Mouse (Mus musculus): Measurements from ENCODE around the gene OR5BS1P. TPM values are rescaled to one million over a fixed set of nuclear protein-coding genes. Genes with fewer than 3 reads are reported as not detected.
A peak's percentile ranks its signal among the peaks of the same experiment; 100 is the strongest.
"Not testable (repeated sequence)": the region's sequence is repeated elsewhere in the genome, so short reads cannot be mapped to it uniquely, and the experiment has no call there.

The OR5BS1P gene
- total RNA-seq, 2 experiments from 2014 or later: not detected

DNA sequence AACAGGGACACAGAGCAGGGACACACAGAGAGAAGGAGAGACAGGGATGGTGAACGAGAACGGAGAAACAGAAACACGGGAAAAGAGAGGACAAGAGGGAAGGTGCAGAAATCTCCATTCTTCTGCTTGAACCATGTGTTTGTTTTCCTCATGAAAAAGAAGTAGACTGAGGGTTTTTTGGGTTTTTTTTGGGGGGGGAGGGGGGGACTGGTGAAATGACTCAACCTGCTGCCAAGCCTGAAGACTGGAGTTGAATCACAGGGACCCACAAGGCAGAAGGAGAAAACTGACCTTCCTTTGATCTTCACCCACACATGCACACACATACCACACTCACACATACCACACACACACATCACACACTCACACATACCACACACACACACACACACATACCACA lies 33.6 kb downstream of the OR5BS1P start:
- no peak for ATAC-seq (replicated peaks; ENCODE audit: low FRiP score, poor library complexity, severe bottlenecking)

DNA sequence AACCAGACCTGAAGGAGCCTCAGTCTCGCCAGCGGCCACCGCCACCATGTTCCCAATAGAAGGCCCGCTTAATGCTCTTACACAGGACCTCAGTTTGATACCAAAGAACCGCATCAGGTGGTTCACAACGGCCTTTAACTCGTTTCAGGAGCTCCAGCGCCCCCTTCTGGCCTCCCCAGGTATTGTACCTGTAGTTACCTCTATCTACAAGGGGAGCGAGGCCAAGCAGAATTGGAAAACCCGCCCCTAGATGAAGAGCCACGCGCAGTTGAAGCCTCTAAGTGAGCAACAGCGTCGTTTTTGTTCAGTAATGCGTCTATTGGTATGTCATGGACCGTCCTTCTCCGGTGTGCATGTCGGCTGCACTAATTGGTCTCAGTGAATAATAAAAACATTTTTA lies 34.8 kb downstream of the OR5BS1P start:
- ATAC-seq (replicated peaks; ENCODE audit: low FRiP score, poor library complexity, severe bottlenecking): peak; percentile 47; the same call in 1 of the 2 replicates

DNA sequence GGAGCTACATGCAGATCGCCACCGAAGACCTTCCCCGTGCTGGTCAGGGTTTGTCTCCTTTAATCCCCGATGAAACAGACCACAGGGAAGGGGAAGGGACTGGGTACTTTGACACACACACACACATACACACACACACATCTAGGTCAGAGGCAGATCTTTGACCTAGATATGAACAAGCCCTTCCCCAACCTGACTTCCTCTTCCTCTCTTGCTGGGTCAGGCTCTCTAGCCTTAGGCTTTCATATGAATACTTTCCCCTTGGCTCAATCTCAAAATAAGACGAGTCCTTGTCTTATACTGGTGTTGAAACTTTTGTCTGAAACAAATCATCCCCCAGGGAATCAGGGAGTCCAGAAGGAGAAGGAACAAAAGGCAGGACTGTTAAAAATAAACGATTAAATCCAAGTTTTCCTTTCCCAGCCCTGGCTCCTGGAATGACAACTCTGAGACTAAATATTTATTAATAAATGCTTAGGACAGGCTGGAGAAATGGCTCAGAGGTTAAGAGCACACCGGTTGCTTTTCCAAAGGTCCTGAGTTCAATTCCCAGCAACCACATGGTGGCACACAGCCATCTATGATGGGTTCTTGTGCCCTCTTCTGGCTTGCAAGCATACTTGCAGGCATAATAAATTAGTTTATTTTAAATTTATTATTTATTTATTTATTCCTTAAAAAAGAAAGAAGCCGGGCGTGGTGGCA lies 36.7 kb downstream of the OR5BS1P start:
- no peak for ATAC-seq (replicated peaks; ENCODE audit: low FRiP score, poor library complexity, severe bottlenecking)

DNA sequence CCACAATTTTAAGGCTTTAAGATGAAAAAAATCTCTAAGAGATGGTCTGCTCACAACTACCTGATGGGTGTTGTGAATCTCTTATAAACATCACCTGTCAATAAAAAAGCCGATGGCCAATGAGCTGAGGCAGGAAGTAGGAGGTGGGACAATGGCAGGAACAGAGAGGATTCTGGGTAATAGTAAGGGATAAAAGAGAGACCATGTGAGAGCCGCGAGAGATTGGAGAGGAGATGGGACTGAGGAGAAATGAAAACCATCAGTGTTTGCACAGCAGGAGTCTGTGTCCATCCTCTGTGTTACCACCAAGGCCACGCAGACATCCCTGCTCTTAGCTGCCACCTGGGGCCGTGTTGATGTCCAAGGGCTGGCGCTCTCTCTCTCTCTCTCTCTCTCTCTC lies 37.6 kb downstream of the OR5BS1P start:
- no peak for ATAC-seq (replicated peaks; ENCODE audit: low FRiP score, poor library complexity, severe bottlenecking)

DNA sequence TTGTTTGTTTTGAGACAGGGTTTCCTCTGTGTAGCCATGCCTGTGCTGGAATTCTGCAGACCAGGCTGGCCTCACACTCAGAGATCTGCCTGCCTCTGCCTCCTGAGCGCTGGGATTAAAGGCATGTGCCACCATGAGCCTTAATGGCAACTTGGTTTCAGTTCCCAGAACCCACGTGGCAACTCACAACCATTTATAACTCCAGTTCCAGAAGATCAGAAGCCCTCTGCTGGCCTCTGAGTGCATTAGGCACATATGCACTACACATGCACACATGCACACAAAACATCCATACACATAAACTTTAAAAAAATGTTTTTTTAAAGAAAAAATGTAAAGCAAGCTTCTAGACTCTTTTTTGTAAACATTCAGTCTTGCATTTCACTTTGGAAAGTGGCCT lies 39.7 kb downstream of the OR5BS1P start:
- ATAC-seq (replicated peaks; ENCODE audit: low FRiP score, poor library complexity, severe bottlenecking): no peak

DNA sequence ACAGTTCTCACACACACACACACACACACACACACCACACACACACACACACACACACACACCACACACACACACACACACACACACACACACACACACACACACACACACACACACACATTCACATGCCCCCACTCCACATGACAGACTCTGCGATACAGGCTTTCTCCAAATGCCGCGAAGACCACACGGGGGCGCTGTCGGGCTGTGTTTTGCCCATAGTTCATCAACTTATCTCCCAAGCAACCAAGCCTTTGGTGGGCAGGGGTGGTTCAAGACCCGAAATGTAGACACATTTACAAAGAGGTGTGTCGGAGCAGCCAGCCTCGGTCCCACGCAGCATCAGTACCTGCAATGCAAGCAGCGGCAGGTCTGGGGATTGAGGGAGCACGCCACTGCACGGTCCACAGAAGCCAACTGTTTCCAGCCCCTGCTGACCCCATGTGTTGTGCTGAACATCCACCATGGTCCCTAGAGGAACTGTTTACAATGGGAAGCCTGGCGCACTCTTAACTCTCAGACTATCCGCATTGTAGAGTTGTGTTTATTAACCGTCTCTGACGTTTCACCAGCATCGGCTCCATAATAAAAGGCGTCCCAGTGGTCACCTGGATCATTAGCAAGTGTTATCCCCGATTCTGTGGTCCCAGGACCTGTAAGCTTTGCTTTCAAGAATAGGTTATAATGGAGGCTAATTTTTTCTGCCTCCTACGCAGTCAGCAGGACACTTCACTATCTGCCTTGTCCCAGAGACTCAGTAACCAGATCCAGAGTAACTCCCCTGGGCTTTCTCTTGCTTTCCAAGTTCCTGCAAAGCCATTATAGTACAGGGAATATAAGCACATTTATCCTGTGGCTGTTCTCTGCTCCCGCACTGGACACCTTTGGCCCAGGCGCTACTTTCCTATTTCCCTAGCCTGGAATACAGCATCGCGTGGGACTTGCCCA lies 41.0 kb downstream of the OR5BS1P start:
- peak; percentile 84 for ATAC-seq (replicated peaks; ENCODE audit: low FRiP score, poor library complexity, severe bottlenecking)

DNA sequence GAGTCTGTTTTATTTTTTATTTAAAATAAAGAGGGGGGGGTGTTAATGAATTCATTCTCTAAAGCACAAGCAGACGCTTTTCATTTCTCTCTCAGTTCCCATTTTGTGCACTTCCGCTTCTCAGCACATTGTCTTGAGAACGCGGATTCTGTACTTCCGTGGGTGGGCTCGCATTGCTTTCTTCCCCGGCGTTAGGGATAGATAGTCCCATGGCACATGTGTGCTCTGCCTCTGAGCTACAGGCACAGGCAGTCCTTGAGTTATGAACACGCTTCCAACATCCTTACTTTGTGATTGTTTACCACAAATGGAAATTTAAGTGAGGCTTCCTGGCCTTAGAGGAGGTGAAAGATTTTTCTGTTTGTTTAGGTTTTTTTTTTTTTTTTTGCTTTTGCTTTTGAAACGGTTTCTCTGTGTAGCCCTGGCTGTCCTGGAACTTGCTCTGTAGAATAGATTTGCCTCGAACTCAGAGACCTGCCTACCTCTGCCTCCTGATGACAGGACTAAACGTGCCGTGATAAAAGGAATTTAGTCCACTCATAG lies 41.8 kb downstream of the OR5BS1P start:
- no peak for ATAC-seq (replicated peaks; ENCODE audit: low FRiP score, poor library complexity, severe bottlenecking)

DNA sequence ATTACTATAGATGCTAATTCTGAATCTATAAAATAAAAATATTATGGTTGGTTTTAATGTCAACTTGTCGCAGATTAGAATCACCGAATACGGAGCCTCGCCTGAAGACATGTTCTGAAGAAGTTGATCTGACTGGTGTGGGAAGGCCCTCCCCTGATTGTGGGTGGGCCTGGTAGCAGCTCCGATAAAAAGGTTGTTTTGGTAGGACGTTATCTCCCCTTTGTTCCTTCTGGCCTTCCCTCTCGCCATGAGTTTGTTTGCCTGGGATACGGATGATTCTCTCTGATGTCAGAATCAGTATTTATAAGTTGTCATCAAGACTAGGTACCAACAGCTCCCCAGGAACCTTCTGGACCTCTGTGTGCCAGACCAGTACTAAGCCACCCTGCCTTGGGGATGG lies 42.5 kb downstream of the OR5BS1P start:
- ATAC-seq (replicated peaks; ENCODE audit: low FRiP score, poor library complexity, severe bottlenecking): no peak

DNA sequence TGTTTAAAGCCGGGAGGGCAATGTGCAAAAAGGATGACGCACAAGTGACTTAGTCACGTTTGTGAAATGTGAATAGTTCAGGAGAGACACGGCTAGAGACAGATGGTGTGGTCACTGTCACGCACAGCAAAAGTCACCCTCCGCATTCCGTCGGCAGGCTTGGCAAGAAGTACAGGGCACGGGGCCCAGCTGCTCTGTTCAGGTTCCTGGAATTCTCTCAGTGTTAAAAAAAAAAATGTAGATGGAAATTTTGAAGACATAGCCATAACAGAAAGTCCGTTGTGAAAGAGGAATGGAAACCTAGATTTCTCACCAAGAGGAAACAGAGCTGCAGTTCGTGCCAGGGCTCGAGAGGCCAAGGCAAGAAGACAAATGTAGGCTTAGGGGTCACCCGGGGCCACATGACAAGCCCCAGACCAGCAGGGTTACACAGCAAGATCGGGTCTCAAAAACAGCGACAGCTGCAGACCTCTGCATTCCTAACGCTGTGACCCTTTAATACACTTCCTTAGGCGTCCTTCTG lies 43.2 kb downstream of the OR5BS1P start:
- ATAC-seq (replicated peaks; ENCODE audit: low FRiP score, poor library complexity, severe bottlenecking): no peak

DNA sequence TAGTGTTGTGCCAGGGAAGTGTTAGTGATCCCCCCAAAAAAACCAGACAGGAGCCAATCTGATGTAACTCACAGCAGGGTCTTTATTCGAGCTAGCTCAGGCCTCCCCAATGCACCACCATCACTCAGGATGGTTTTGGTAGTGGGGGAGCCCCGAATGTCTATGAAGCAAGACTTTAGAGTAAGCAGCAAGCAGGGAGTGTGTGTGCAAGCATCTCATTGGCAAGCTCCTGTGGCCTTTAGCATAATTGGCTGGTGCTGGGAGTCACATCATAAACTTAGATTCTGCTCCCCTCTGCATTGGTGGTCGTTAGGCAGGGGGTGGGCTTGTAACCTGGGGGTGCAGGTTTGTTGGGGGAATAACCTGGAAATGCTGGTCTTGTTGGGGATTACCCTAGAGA lies 44.0 kb downstream of the OR5BS1P start:
- not testable (repeated sequence) for ATAC-seq (replicated peaks; ENCODE audit: low FRiP score, poor library complexity, severe bottlenecking)

DNA sequence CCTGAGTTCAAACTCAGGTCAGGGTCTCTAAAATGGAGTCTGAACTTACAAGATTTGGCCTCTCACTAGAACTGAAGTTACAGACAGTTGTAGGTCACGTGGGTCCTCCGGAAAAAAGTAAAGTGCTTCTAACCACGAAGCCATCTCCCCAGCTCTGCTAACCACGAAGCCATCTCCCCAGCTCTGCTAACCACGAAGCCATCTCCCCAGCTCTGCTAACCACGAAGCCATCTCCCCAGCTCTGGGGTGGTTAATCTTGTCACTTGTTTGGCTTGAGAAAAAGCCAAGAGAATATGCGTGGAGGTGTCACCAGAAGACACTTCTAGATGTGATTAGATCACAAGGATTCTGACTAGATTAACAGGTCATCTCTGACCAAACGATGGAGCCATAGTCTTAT lies 44.5 kb downstream of the OR5BS1P start:
- ATAC-seq (replicated peaks; ENCODE audit: low FRiP score, poor library complexity, severe bottlenecking): no peak

DNA sequence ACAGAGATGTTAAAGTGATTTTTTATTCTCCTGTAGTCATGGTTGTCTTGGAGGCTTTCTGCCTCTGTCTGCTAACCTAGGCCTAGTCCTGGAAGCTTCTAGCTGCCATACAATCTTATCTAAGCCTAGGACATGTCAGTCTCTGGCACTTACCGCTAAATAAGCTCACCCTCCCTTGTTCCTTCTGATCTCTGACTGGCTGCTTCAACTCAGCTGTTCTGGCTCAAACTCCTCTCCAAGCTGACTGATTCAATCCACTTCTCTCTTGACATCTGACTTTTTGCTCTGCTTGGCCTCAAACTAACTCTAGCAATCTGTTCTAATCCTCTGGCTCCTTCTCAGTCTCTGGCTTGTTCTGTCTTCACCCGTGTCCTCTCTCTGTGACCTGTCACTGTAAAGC lies 45.1 kb downstream of the OR5BS1P start:
- ATAC-seq (replicated peaks; ENCODE audit: low FRiP score, poor library complexity, severe bottlenecking): not testable (repeated sequence)

DNA sequence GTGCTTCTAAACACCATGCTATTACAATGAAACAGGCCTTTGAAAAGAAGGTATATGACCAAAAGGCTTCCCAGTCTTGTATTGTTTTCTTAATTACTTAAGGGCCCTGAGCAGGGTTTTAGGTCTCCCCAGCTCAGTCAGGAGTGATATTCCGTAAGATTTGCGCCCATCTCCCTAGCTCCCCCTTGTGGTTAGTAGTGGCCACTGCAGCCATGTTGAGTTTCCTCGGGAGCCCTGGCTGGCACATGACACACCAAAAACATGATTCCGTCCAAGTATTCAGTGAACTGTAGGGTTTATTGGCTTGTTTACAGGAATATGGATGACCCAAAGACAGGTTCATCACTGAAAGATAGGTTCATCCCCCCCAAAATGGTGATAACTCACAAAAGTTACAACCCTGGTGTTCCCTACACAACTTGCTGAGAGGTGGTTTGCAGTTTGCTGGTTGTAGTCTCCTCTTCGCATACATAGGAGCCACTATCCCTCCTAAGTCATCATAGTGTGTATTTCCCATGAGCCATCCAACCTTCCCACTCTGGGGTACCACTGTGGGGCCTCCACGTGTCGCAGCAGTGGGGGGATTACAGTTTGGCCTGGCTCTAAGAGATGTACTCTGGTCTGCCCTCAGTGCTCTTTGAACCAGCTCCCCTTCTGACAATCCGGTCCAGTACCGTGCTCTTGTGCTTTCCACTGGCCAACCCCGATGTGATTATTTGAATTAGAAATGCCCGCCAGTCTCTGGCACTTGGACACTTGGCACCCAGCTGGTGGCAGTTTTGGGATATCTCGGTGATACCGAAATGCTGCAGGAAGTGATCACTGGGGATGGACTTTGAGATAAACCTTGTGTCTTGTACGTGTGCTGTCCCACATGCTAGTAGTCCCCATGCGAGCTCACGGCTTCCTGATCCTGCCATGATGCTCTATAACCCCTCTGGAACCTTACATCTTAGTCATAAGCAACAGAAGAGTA lies 48.0 kb downstream of the OR5BS1P start:
- ATAC-seq (replicated peaks; ENCODE audit: low FRiP score, poor library complexity, severe bottlenecking): peak; percentile 80

DNA sequence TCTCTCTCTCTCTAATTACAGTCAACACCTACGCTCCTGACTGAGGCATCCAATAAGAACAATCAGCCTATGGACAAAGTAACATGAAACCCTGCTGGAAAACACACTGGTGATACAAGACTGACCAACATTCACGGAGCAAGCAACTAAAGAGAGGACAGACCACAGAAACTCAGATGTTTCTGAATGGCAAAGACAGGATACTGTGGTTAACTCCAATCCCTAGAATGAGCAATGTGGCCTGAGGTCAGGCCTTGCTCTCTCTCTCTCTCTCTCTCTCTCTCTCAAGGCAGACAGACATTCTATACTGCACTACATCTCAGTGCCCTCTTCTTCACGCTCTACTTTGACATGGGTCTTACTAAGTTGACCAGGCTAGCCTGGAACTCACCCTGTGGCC lies 51.5 kb downstream of the OR5BS1P start:
- no peak for ATAC-seq (replicated peaks; ENCODE audit: low FRiP score, poor library complexity, severe bottlenecking)

DNA sequence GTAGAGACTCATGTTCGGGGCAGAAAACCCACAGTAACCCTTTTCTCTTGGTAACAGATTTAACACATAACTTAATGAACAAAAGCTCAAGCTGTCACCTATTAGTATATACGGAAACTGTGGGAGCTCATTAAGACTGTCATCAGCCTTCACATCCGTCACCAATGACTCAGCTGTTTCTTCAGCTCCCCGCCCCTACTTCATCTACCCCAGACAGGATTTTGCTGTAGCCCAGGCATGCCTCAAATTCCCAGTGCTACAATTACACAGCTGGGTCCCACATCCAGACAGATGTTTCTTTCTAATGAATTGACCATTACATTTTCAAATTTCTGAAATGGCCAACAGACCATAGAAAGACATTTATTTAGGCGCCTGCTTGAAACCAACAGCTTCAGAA lies 56.4 kb downstream of the OR5BS1P start:
- peak; percentile 92 for ATAC-seq (replicated peaks; ENCODE audit: low FRiP score, poor library complexity, severe bottlenecking)

DNA sequence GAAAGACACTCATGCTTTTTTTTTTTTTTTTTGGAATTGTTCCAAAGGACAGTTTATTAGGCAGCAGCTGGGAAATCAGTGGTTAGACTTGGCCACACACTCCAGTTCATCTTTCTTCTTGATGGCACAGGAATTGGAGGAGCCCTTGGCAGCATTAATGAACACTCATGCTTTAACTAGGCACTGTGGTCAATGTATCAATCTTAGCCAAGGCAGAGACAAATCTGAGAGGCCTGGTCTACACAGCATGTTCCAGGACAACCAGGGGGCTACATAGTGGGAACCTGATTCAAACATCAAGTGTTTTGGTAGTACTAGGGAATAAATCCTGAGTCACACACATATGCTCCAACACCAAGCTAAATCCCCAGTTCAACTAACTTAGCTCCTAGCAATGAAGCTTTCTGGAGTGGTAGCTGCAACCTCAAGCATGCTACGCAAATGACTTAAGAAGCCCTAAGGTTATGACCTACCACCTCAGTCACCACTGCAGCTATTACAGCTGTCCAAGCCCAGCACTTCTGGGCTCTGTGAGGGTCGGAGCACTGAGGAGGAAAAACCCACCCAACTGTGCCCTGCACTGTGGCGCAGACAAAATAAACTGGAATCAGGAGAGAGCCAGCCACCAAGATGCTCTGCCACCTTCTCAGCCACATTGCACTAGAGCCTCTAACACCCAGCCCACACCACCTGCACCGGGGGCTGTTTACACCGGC lies 57.5 kb downstream of the OR5BS1P start:
- ATAC-seq (replicated peaks; ENCODE audit: low FRiP score, poor library complexity, severe bottlenecking): no peak

DNA sequence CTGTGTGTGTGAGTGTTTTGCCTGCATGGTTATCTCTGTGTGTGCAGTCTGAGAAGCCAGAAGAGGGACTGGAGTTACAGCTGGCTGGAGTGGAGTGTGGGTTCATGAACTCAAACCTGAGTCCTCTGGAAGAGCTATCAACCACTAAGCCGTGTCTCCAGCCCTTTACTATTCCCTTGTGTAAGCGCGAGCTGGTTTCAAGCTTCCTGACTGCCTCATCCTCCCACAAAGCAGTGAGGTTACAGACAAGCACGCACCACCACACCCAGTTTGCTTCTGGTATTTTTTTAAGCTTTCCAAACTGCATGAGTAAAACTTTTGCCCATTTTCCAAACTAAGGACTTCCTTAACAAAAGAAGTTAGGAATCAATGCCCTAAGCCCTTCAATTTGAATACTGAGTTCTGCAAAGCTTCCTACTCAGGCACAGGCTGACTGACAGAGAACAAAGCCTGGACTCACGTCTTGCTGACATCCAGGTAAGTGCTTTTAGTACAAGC lies 58.4 kb downstream of the OR5BS1P start:
- no peak for ATAC-seq (replicated peaks; ENCODE audit: low FRiP score, poor library complexity, severe bottlenecking)

All from erythroid progenitor cell, adult 5-6 weeks (primary cell).